Comparison of ENCODE assay signal across 16 mouse cellular contexts in the genomic region with DNA sequence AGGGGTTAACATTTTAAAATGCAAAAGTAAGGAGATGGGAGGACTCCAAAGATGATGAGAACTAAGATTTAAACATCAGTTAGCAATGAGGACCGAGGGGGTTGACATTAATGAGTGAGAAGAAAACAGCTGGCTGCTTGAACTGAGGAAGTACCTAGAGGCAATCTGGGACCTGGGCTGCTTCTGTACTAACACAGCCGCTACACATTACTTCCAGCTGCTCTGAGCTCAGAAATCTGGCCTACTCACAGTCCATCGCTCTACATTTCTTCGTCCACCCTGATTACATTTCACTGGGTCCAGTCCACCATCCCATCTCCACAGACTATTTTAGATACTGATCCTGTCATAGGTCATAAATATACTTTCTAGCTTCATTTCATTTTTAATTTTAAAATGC. TPM values are rescaled to one million over a fixed set of nuclear protein-coding genes. Genes with fewer than 3 reads are reported as not detected.
DNase-seq lines count a peak whose midpoint lies in the region.
"Had no signal": no experiment of that assay in that cellular context is flagged by ENCODE, and none has a peak within 500 bp of the region (broad histone marks: within the 10 kb centered on the region; RNA-seq: fewer than 3 reads in every experiment).

No protein-coding gene starts in this region.

- intact Hi-C loops in gastrocnemius, postnatal 14 days (cut with DNase I; ENCODE audit: low total_unique reads), result no loop called here

- no peaks in the 10 kb centered on the region for H3K27me3 ChIP-seq in splenic B cell, adult 2 months (ENCODE audit: control insufficient read depth, insufficient read depth, low read length, poor library complexity, severe bottlenecking)
- H3K27me3 ChIP-seq: embryonic facial prominence, embryonic 12.5 days; heart, embryonic 12.5 days; intestine, embryonic 15.5 days had no signal

- DNase-seq in gastrocnemius, postnatal 14 days, result peak; percentile 5
- no peak for DNase-seq in gastrocnemius, postnatal 4 days (ENCODE audit: low spot score in 2 of 2)
- peak; percentile 15 for DNase-seq in thymus, postnatal 0 days (ENCODE audit: low spot score)
- DNase-seq in thymus, adult 18-20 months, result no peak
- peak; percentile 10 for DNase-seq in brain, adult 2 months (ENCODE audit: low read depth, low spot score)
- peak; percentile 17 for DNase-seq in splenic B cell, adult 2 months (ENCODE audit: low read depth, low spot score)
- no peak for DNase-seq in embryo, embryonic 10.5 days (ENCODE audit: low spot score)
- DNase-seq: adrenal gland, adult 8-10 months; adrenal gland, postnatal 36 days; cerebellum, adult 11 months; cerebellum, adult 8-10 months; cerebellum, postnatal 14 days; heart, adult 18-20 months had no signal

- H3K36me3 ChIP-seq in splenic B cell, adult 2 months (ENCODE audit: control insufficient read depth, insufficient read depth, low read length, poor library complexity, severe bottlenecking), result no peaks in the 10 kb centered on the region
- H3K36me3 ChIP-seq: embryonic facial prominence, embryonic 12.5 days; intestine, embryonic 15.5 days had no signal

RNA-seq across cellular contexts. Expression of gene Rlf, which starts 17.0 kb away (rescaled TPM):
- total RNA-seq in gastrocnemius, postnatal 14 days (2021), result 10 to 100 TPM; 10.4 TPM
- total RNA-seq in gastrocnemius, postnatal 4 days (2021), result 10 to 100 TPM; 18.2 to 21.3 TPM
- polyA plus RNA-seq in thymus, postnatal 0 days (2015; fragmentation: Nextera tagmentation; extraction: Ambion mirVana), result 14.4 and 17.7 TPM in 2 replicates

Comparison
In these comparisons a context has a peak if more than half of its experiments do, and no peak if none do; other contexts are left out.
1. DNase-seq: peak in gastrocnemius, postnatal 14 days (single experiment), thymus, postnatal 0 days (single experiment), brain, adult 2 months (single experiment) and splenic B cell, adult 2 months (single experiment); none in gastrocnemius, postnatal 4 days (0 of 2), thymus, adult 18-20 months (0 of 2) and embryo, embryonic 10.5 days (single experiment).